Mouse (Mus musculus) embryo, embryonic 9.5 days (tissue): ENCODE measurements at regions not wholly inside any gene's neighbourhood (a gene's known extent, or its start where the extent isn't known, plus 50 kb on each side); places are given as distances from the start of the nearest gene placed in this dataset.

Source experiments
- DNase-seq: peaks from one replicate; pipeline ENCODE4 v3.0.0-alpha.2; 2017; ENCODE audit errors: extremely low spot score

- no peak for DNase-seq
Observed at GRCm38 (mm10) chr5:118316310-118317017, 71.4 kb downstream of the 2410131K14Rik start.

DNA sequence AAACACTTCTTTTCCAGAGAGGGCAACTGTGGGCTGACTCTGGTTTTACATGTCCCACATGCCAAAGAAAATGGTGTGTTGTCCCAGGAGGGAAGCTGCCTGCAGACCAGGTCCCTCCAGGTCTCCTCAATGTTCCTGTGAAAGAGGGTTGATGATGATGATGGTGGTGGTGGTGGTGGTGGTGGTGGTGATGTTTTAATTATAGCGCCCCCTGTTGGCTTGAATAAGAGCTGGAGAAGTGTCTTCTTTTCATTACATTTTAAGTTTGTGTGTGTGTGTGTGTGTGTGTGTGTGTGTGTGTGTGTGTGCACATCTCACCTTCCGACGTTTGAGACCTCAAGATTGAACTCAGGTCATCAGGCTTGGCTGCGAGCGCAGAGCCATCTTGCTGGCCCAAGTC, 73.0 kb downstream of the 2410131K14Rik start:
- no peak for DNase-seq

GRCm38 (mm10) chr5:118318883-118319282, 73.9 kb downstream of the 2410131K14Rik start:
- no peak for DNase-seq

DNA sequence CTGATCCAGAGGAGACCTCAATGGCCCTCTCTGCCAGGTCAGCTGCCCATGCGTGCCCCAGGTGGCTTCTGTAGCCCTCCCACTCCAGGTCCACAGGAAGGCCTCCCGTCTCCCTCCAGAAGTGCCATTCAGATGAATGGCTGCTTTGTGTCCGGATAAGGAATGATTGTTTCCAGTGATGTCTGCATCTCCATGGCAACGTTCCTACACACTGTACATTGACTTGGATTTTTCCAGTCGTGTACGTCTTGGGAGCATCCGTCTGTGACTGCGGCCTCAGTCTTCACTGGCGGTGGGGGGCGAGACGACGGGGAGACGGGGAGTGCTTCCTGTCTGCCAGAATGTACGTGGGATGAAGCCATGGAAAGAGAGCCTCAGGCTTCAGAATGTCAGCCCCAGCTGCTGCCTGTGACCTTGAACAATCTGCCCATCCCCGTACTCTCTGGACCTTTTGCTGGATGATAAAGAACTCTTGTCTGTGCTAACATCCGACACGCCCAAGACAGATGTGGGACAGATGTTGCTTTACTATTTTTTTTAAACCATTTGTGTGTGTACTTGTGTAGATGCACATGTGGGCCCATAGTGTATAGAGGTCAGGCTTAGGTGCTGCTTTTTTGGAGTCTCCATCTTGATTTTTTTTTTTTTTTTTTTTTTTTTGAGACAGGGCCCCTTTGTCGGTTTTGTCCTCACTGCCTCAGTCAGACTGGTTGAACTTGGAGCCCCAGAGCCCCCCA, 76.9 kb downstream of the 2410131K14Rik start:
- no peak for DNase-seq

DNA sequence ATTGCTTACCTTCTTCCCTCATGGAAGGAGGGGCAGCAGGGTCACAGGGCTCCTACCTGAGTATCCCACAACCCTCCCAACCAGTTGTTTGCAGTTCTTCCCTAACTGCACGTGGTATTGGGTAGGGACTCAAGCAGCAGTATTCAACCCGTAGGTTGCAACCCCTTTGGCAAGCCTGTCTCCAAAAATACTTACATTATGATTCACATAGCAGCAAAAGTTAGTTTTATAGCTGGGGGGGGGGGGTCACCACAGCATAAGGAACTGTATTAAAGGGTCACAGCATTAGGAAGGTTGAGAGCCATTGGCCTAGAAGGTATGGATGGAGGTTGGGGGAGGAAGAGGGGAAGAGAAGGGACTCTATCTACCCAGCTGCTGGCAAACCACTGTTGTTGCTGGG, 78.1 kb downstream of the 2410131K14Rik start:
- no peak for DNase-seq

DNA sequence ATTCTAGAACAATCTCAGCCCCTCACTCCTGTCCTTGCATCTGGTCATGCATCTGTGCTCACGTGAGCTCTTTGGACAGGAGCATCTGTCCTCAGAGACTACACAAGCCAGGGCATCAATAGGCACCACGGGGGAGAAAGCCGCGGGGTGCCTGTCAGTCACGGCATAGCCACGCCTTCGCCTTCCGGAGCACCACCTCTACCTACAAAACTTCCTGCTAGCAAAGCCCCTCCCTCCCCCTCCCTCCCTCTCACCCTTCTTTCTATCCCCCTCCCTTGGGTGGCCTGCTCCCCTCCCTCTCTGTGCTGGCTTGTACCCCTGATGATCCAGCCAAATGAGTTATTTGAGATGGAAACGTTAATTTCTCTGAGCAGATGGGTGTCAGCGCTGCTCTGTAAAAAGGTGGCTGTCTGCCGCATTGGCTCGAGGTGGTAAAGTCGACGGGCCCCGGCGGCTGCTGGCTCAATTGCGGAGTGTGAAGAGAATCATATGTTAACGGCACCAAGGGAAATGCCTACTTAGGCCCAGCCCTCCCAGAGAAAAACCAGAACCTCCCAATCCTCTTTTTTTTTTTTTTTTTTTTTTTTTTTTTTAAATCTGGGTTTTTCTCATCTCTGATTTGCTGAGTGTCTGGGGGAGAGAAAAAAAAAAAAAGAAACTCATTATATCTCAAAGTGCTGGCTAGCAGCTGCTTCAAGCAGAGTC, 82.0 kb downstream of the 2410131K14Rik start:
- DNase-seq = peak; percentile 59

- DNase-seq = no peak
Observed at GRCm38 (mm10) chr5:118327961-118328712, 83.1 kb downstream of the 2410131K14Rik start.

DNA sequence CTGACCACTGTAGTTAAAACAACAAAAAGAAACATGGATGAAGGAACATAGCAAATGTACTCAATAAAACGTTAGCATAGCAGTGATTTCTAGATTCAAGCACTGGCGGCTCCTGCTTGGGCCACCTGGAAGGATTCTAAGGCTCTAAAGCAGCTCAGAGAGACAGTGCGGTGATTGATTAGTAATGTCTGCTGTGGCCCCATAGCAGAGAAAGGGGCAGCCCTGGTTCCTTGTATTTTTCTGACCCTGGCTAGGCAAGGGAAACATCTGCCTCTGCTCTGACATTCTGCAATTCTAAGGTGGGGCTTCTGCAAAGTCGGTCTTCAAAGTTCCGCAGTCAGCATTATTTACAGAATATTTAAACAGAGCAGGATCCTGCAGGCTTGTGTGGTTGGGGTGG, 84.1 kb downstream of the 2410131K14Rik start:
- DNase-seq = no peak

DNA sequence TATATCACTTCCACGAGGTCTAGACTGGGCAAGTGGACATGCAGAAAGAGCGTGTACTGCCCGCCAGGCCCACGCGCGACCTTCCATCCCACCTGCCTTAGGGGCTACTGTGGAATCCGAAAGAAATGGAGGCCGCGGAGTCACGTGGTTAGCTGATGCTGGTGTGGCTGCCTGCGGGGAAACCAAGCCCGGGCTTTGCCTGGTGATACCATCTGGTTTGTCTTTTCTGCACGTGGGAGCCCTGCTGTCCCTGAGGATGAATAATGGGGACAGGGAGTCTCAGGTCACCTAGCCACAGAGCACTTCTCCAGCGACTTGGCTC, 86.2 kb downstream of the 2410131K14Rik start:
- no peak for DNase-seq

GRCm38 (mm10) chr5:118331608-118332394, 86.8 kb downstream of the 2410131K14Rik start:
- peak; percentile 87 for DNase-seq

DNA sequence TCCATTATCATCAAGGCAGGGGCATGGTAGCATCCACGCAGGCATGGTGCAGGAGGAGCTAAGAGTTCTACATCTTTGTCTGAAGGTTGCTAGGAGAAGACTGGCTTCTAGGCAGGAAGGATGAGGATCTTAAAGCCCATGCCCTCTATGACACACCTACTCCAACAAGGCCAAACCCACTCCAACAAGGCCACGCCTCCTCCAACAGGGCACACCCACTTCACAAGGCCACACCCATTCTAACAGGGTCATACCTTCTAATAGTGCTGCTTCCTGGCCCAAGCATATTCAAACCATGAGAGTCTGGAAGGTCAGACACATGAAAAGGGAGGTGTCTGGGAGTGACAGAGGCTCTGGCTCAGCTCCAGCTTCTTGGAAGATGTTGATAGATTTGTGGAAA, 89.0 kb downstream of the 2410131K14Rik start:
- no peak for DNase-seq

GRCm38 (mm10) chr5:118338186-118338585, 93.2 kb downstream of the 2410131K14Rik start:
- no peak for DNase-seq

DNA sequence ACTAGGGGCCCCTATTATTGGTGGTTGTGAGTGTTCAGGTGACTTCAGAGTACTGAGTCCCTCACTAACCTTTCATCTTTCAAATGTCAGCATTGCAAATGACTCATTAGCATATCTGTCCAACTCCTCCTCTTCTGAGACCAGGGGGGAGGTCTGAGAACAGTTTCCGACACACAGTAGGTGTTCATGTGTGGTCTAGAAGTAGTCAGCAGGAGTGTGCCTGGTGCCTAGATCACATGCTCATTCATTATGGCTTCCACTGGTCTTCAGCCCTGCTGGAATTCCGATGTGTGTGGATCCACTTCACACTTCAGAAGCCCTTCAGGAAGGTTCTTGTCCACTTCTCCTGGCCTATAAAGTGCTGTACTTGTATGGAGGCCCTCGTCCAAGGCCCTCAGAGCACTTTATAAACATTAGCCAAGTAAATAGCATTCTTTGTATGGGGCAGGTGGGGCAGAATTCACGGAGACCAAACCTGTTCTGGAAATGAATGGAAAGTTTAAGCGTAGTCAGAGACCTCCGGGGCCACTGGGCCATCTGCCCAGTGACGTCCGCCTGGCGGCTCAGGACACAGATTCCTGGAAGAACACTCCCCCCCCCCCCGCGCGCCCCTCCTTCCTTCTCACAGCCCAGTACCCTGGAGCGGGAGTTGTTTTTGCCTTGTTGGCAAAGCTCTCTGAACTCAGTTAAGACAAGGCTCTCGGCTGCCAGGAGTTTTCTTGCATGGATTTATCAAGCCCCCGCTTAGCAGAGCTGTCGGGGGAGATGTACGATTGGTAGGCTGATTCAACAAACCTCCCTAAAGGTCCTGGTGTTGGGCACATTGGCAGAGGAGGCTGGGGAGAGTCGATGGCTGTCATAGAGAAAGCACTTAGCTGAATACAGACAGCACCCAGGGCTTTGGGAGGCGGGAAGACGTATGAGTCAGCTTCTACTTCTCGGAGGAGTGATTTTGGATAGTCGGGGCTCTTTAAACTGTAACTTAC, 94.9 kb downstream of the 2410131K14Rik start:
- no peak for DNase-seq

DNA sequence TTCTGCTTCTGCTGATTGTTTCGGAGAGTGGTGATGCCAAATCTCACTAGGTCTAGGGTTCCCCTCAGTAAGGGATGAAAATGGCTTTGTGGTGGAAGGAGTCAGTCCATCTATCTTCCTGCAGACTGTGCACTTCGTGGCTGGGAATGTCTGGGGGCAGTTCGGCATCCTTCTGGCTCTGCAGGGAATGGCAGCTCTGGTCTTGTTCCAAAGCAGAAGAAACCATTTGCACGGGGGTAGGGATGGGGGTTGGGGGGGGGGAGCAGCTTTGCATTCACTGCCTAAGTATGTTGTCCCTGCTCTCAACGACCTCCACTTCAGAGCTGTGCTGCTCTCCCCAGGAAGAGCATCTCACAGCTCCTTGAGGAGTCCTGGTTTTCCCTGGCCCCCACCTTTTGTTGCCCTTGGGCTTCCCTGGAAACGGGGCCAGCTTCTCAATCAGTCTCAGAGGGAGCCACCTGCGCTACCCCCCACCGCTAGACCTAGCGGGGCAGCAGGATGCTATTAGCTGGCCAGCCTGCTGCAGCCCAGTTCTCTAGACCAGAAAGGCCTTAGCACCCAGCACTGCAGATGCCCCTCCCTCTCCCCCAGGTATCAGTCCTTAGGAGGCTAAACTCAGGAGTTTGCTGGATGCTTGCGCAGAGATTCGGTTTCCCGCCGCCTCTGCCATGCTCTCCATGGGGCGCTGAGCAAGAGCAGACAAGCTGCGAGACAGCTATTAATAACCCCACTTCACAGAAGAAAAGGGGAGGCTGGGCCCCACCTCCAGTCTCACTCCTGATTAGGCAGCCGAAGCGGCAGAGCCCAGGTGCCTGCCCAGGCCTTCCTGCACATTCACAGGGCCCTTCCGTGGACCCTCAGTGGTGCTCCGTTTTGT, 98.7 kb downstream of the 2410131K14Rik start:
- DNase-seq = no peak

GRCm38 (mm10) chr5:118345226-118345625, 100.2 kb downstream of the 2410131K14Rik start:
- no peak for DNase-seq

- DNase-seq = no peak
Observed at GRCm38 (mm10) chr5:118349057-118349456, 104.0 kb downstream of the 2410131K14Rik start.

- DNase-seq = no peak
Observed at GRCm38 (mm10) chr5:118351301-118351700, 106.3 kb downstream of the 2410131K14Rik start.

DNA sequence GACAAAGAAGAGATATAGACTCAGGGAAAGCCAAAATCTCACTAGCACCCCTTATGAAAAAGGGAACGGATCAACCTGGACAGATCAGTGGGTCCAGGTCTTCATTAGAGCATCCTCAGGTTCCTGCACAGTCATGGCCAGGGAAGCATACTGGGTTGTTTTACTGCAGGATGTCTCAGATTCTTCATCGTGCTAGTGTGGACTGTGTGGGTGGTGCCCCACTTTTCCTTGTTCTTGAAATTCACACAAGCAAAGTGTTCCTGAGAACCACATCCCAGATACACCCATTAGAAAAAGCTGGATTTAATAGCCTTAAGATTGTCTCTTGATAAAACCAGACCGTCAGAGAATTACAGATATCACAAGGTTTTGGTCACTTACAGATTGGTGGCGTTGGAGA, 107.1 kb downstream of the 2410131K14Rik start:
- no peak for DNase-seq

DNA sequence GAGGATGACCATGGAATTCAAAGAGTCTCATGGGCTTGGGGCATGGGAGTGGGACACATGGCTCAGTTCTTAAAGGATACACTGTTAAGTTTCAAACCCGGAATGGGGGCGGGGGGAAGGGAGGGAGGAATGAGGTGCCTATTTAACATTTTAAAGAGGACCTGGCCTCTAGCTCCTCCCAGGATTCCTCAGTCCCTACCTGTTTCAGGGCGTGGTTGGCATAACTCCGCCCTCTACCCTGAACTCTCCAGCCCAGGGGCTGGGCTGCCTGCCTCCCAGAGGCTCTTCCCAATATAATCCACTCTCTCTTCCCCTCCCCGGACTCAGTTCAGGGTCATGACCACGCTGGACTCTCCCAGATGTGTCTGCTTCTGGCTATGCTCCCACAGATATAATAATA, 108.0 kb downstream of the 2410131K14Rik start:
- no peak for DNase-seq
